Mouse (Mus musculus) brain, embryonic 14.5 days (tissue): ENCODE results near the gene Jade1. TPM values are rescaled to one million over a fixed set of nuclear protein-coding genes. Genes with fewer than 3 reads are reported as not detected.

Experiments
- DNase-seq: peaks from one replicate; pipeline ENCODE4 v3.0.0-alpha.2; 2011; ENCODE audit warnings: low read depth
- CTCF ChIP-seq: fragments of 200-500 bp; IDR thresholded peaks from 2 replicates; pipeline ENCODE4 v1.5.1; 2012; ENCODE audit warnings: inconsistent platforms, mild to moderate bottlenecking, moderate library complexity, borderline replicate concordance; ENCODE audit not compliant: insufficient read depth, insufficient read length; ENCODE audit errors: extremely low read depth
- POLR2A ChIP-seq: fragments of 200-500 bp; IDR thresholded peaks from 2 replicates; pipeline ENCODE4 v1.6.1; 2012; ENCODE audit warnings: mild to moderate bottlenecking, inconsistent platforms, borderline replicate concordance; ENCODE audit not compliant: poor library complexity, insufficient read depth, insufficient read length, severe bottlenecking; ENCODE audit errors: extremely low read depth
- polyA plus RNA-seq: library from polyadenylated mRNA; depleted of rRNA; stranded (reverse); fragments of >200 nt; gene quantifications from 2 replicates; pipeline ENCODE4 v1.2.3, GENCODE M21; 2012

The Jade1 gene
- polyA plus RNA-seq, 1 experiment, result 12.9 TPM

DNA sequence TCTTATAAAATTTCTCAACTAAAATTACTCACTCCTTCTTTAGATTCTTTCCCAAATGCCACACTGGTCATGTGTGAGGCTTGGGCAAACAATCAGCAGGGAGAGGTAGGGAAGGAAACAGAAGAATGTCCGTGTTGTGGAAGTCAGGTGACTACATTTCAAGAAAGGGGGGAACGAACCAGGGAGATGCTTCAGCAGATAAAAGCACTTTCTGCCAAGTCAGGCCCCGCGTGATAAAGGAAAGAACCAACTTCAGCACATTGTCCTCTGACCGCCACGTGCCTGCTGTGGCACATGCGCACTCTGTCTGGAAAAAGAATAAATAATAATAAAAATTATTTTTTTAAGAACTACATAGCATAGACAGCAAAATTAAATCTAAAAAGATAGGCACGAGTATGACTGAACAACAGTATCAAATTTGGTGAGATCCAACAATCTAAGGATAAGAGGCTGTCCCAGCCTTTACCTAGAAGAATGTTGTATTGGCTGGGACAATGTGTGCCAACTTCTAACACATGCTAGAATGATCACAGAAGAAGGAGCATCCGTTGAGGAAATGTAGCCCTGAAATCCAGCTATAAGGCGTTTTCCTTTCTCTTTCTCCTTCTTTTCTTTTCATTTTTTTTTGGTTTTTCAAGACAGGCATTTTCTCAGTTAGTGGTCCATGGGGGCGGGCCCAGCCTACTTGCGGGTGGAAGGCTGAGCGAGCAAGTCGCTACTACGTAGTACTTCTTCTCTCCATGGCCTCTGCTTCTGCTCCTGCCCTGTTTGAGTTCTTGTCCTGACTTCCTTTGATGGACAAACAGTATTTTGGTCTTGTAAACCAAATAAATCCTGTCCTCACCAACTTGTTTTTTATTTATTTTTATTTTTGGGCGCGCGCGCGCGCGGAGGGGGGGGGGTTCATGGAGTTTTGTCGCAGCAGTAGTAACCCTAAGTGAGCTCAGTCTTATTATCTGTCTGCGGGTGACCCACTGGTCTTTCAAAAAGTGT, 753 bp upstream of the Jade1 start:
- no peak for TF ChIP-seq POLR2A
- no peak for TF ChIP-seq CTCF
- no peak for DNase-seq

DNA sequence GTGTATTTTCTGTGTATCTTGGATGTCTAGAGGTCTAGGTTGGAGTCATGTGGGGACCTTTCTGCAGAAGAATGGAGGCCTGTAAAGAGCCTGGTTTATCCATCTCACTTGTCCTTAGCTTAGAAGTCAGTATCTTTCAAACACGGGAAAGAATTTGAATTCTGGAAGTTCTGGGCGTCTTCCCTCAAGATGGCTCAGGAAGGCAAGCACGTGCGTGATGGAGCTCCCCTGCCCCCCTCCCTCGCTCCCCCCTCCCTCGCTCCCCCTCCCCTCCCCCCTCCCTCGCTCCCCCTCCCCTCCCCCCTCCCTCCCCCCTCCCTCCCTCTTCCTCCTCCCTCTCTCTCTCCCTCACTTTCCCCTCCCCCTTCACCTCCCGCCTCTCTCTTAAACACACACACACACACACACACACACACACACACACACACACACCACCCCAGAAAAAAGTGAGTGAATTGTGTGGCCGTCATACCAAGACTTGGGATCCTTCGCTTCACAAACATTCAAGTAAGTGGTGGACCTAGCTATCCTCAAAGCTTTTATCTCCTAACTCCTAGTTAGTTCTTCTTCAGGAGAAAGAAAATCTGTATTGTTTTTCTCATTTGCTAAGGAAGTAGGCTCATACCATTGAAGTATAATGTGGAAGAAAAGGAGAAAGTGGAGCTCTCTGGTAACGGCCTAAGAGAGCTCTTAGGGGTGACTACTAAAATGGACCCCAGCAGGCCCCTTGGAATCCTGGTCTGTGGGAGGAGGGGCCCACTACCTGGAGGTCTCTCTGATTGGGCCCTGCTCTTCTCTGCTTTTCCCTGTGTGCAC, 1.1 kb downstream of the Jade1 start:
- no peak for TF ChIP-seq POLR2A
- TF ChIP-seq CTCF, result no peak
- no peak for DNase-seq

DNA sequence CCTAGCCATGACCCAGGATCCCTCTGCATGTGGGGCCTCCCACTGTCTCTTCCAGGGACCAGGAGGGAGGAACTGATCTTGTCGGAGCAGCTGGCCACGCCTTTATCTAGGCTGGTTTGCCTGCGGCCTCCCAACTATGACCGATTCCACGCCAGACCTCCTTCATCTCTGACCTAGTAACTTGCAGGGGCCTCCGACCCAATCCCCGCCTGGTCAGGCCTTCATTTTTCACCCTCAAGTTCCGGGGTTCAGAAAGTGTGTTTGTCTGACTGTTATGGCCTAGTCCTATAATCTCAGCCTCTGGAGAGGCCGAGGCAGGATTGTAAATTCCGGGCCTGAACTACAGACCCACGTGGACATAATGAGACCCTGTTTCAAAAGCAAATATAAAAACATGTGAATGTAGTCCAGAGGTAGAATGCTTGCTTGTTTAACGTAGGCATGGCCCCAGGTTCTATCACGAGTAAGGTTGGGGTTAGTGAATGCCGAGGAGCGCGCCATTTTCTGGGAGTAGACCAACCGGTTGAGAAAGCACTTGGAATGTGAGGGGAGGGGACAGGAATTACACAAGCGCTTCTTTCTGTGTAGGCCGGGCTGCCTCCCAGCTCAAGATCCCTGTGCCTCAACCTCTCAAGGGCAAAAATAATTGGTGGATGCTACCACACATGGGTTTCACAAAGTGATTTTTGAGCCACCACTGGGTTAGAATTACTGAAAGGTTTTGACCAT, 1.9 kb downstream of the Jade1 start:
- no peak for TF ChIP-seq POLR2A
- no peak for TF ChIP-seq CTCF
- DNase-seq, result no peak

DNA sequence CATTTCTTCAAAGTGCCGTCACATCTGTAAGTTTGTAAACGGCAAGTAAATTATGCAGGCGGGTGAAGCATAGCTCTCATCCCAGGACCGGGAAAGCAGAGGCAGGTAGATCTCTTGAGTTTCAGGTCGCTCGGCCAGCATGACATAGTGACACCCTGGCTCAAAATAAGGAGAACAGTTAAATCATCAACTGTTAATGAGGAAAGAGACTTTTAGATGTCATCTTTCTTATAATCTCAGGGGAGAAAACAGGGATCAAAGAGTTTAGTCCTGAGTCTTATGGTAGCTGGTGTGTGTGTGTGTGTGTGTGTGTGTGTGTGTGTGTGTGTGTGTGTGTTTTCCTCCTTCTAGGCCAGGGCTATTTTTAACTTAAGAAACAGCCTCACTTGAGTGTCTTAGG, 5.0 kb downstream of the Jade1 start:
- DNase-seq, result no peak
- TF ChIP-seq CTCF, result no peak
- no peak for TF ChIP-seq POLR2A

DNA sequence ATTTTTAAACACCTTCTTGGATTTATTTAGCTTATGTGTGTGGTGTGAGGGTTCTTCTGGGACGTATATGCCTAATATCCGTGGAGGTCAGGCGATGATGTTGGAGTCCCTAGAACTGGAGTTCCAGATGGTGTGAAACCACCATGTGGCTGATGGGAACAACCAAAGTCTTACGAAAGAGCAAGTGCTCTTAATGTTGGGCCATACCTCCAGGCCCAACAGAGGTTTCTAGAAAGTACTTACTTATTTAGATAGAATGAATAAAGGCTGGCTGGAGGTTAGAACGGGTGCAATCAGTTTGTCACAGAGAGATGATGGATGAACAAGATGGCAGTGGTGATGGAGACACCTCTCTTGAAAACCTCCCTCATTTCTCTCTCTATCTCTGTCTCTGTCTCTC, 6.3 kb downstream of the Jade1 start:
- TF ChIP-seq CTCF (no peak), POLR2A (no peak)

DNA sequence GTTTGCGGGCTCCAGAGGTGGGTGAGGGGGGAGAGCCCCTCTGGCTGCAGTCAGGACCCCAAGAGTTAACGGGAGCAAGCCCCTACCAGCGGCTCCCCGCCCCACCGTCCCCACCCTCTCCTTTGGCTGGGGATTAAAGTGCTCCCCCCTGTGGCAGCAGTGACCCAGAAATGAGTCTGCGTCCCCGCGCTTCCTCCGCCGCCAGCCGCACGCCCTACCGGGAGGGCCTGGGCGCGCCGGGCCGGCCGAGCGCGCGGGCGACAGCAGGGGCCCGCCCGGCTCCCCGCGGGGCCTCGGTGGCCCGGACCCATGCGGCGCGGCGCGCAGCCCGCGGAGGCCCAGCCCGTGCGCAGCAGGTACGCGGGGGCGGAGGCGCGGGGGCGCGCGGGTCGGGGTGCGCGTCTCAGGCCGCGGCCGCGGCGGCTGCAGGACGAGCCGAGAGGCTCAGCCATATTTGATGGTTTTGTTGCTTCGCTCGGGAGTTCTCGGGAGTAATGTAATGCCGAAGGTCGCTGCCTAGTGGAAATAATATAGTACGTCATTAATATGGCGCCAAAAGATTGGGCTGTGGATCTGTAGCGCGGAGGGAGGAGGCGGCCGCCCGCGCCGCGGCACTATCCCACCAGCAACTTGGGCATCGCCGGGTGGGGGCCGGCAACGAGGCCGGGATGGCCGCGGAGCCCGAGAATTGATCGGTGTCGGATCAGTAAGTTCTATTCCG, 7.8 kb downstream of the Jade1 start:
- TF ChIP-seq CTCF (peak; percentile 64), POLR2A (0 out of 2 replicates have a peak, but pooled peaks have one; percentile 29)
- DNase-seq, result peak; percentile 86

More for the DNA sequence above, 6.3 kb downstream of the Jade1 start:
- no peak for DNase-seq

DNA sequence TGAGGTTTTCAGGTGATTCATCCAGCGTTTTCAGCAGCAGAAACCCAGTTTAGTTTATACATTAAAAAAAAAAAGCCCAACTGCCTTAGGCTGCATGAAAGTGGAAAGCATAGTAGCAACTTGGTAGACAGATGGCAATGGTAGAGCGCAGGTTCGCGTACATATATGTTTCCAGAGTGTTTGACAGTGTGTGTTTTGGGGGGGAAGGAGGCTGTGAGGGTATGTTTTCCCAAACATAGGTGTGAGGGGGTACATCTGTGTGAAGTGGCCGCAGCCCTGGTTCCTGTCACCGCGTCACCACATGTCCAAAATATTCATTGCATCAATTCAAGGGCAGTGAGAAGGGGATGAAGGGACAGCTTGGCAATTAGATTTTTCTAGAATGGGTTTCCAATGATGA, 8.5 kb downstream of the Jade1 start:
- TF ChIP-seq POLR2A (no peak), CTCF (no peak)
- peak; percentile 63 for DNase-seq

DNA sequence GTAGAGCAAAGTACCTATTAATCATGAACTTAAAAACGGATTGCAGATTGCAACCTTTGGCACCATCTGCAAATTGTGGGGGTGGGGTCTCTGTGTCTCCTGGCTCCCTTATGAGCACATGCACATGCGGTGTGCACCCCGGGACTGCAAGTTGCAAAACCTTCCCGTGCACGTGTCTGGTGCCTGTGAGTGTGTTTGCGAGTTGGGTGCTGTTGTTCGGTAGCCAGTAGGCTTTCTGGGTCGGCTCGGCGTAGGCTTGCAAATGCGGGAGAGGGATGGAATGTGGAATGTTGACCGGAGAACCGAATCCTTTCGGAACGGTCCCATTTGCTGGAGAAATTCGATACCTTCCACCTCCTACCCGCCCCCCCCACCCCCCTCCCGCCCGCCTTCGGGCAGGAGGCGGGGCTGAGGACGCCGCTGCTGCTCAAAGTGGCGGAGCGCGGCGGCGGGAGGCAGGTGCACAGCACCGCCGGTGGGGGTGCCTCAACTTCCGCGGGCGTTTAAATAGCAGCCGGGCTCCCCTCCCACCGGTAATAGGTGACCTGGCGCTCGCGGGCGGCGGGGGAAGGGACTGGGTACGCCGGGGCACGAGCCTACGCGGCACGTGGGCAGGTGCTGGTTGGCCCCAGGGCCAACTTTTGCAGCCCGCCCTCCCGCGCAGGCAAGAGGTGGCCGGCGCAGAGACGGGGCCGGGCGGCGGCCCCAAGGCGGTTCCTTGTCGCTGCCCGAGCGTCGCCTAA, 9.1 kb downstream of the Jade1 start:
- TF ChIP-seq CTCF (no peak), POLR2A (peak; percentile 44; the same call in 1 of the 2 replicates)
- DNase-seq, result peak; percentile 85

DNA sequence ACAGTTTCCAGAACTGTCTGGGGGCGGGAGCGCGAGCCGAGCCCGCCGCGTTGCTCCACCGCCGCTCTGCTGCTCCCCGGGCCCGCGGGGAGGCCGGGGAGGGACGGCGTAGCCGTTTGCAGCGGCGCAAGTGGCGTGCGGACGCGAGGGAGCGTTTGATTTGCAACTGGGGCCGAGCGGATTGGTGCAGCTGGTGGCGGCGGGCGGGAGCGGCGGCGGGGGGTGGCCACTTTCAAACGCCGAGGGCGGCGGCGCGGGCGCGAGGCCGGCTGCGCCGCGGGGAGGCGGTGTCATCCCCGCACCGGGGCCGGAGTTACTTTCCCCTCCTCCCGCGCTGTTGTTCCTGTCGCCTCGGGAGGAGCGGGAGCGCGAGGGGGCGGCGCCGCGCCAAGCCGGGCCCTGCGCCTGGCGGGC, 9.9 kb downstream of the Jade1 start:
- peak; percentile 94 for DNase-seq
- TF ChIP-seq CTCF, result no peak
- 0 out of 2 replicates have a peak, but pooled peaks have one; percentile 45 for TF ChIP-seq POLR2A
